Comparison of ENCODE assay signal across 8 mouse cellular contexts in genomic region chr16:8108141-8109122, GRCm38 (mm10).
DNase-seq lines count a peak whose midpoint lies in the region; ATAC-seq lines count a peak whose summit lies in the region.

No protein-coding gene starts in this region.

- no peaks in the 10 kb centered on the region for H3K4me1 ChIP-seq in heart, embryonic 10.5 days
- H3K4me1 ChIP-seq in midbrain, embryonic 11.5 days (ENCODE audit: control insufficient read depth, insufficient read depth, low read length): no peaks in the 10 kb centered on the region

- no peaks in the 10 kb centered on the region for H3K9me3 ChIP-seq in heart, embryonic 10.5 days
- no peaks in the 10 kb centered on the region for H3K9me3 ChIP-seq in midbrain, embryonic 11.5 days (ENCODE audit: control insufficient read depth, low read length)

- H3K27me3 ChIP-seq in heart, embryonic 10.5 days (ENCODE audit: insufficient read depth, poor library complexity, severe bottlenecking): no peaks in the 10 kb centered on the region
- H3K27me3 ChIP-seq in midbrain, embryonic 11.5 days (ENCODE audit: control insufficient read depth, insufficient read depth, low read length): no peaks in the 10 kb centered on the region

- WGBS in heart, embryonic 10.5 days: 76% methylated on average over 19 of the region's 19 CpGs
- WGBS in midbrain, embryonic 11.5 days: 84% methylated on average over 19 of the region's 19 CpGs

- H3K27ac ChIP-seq in heart, embryonic 10.5 days: no peak overlapping the region
- H3K27ac ChIP-seq in midbrain, embryonic 11.5 days (ENCODE audit: low read depth, low read length): no peak overlapping the region

- H3K36me3 ChIP-seq in heart, embryonic 10.5 days: no peaks in the 10 kb centered on the region
- H3K36me3 ChIP-seq in midbrain, embryonic 11.5 days (ENCODE audit: control insufficient read depth, insufficient read depth, low read length): no peaks in the 10 kb centered on the region

- H3K9ac ChIP-seq in midbrain, embryonic 11.5 days (ENCODE audit: low read length): no peak overlapping the region

- no peak overlapping the region for H3K4me3 ChIP-seq in heart, embryonic 10.5 days
- H3K4me3 ChIP-seq in midbrain, embryonic 11.5 days (ENCODE audit: low read depth, low read length): no peak overlapping the region

- ATAC-seq in midbrain, embryonic 11.5 days (ENCODE audit: low FRiP score): no peak

- no peak overlapping the region for H3K4me2 ChIP-seq in midbrain, embryonic 11.5 days

- DNase-seq in heart, adult 11 months: peak; percentile 94
- DNase-seq in heart, embryonic 10.5 days (ENCODE audit: low spot score): no peak
- peak; percentile 45 for DNase-seq in adrenal gland, adult 2 months
- peak; percentile 17 for DNase-seq in gastrocnemius, adult 18-20 months (ENCODE audit: low spot score)
- DNase-seq in layer of hippocampus, postnatal 14 days (ENCODE audit: low spot score in 2 of 2): peak; percentile 44 to 75
- peak; percentile 16 to 33 for DNase-seq in right cerebral cortex, postnatal 36 days (ENCODE audit: low spot score in 2 of 2)
- no peak for DNase-seq in T-cell, adult 2 months (ENCODE audit: low spot score)
- DNase-seq in midbrain, embryonic 11.5 days (ENCODE audit: low spot score, missing footprints): no peak

Comparison
In these comparisons a context has a peak if more than half of its experiments do, and no peak if none do; other contexts are left out.
1. DNase-seq: peak in heart, adult 11 months (single experiment), adrenal gland, adult 2 months (single experiment), gastrocnemius, adult 18-20 months (single experiment), layer of hippocampus, postnatal 14 days (2 of 2) and right cerebral cortex, postnatal 36 days (2 of 2); none in heart, embryonic 10.5 days (single experiment), T-cell, adult 2 months (single experiment) and midbrain, embryonic 11.5 days (single experiment).